15 mouse cellular contexts compared by ENCODE assay signal in genomic region chr10:115332420-115332952, GRCm38 (mm10). TPM values are rescaled to one million over a fixed set of nuclear protein-coding genes. Genes with fewer than 3 reads are reported as not detected.
DNase-seq lines count a peak whose midpoint lies in the region; ATAC-seq and TF ChIP-seq lines count a peak whose summit lies in the region.
"Had no signal": no experiment of that assay in that cellular context is flagged by ENCODE, and none has a peak within 500 bp of the region (broad histone marks: within the 10 kb centered on the region; RNA-seq: fewer than 3 reads in every experiment).

No protein-coding gene starts in this region.

- no peaks in the 10 kb centered on the region for H3K9me3 ChIP-seq in forebrain, embryonic 14.5 days (replicated peaks; ENCODE audit: control insufficient read depth, low read length)
- no peaks in the 10 kb centered on the region for H3K9me3 ChIP-seq in hindbrain, embryonic 12.5 days (replicated peaks)
- H3K9me3 ChIP-seq: forebrain, embryonic 10.5 days; G1E; limb, embryonic 12.5 days had no signal

- in situ Hi-C loops in Patski (cut with MboI; ENCODE audit: low pct_unique_long_range_greater_than_20kb), result no loop called here

- no peaks in the 10 kb centered on the region for H3K79me2 ChIP-seq in C2C12 (ENCODE audit: control insufficient read depth, insufficient read depth)

- H3ac ChIP-seq in C2C12 (ENCODE audit: control insufficient read depth, insufficient read length, low read depth), result peak overlapping the region; percentile 48

- H3K27me3 ChIP-seq in C2C12 (ENCODE audit: control insufficient read depth, insufficient read depth, insufficient read length) (no peaks in the 10 kb centered on the region), Patski (no peaks in the 10 kb centered on the region)
- no peaks in the 10 kb centered on the region for H3K27me3 ChIP-seq in forebrain, embryonic 14.5 days (replicated peaks; ENCODE audit: control insufficient read depth, insufficient read depth, low read length)
- no peaks in the 10 kb centered on the region for H3K27me3 ChIP-seq in hindbrain, embryonic 12.5 days
- H3K27me3 ChIP-seq: limb, embryonic 12.5 days had no signal

- H3K27ac ChIP-seq in forebrain, embryonic 14.5 days (ENCODE audit: low read depth, low read length), result no peak overlapping the region
- H3K27ac ChIP-seq in hindbrain, embryonic 12.5 days, result no peak overlapping the region
- H3K27ac ChIP-seq: forebrain, embryonic 10.5 days; limb, embryonic 12.5 days had no signal

- no peaks in the 10 kb centered on the region for H3K36me3 ChIP-seq in C2C12 (ENCODE audit: control insufficient read depth, insufficient read depth)
- H3K36me3 ChIP-seq in forebrain, embryonic 14.5 days (ENCODE audit: control insufficient read depth, insufficient read depth, low read length), result no peaks in the 10 kb centered on the region
- 0 out of 2 replicates have a peak, but pooled peaks cover 3% of the 10 kb centered on the region for H3K36me3 ChIP-seq in hindbrain, embryonic 12.5 days
- H3K36me3 ChIP-seq: forebrain, embryonic 10.5 days; G1E; limb, embryonic 12.5 days had no signal

- peak; percentile 26 for DNase-seq in gastrocnemius, postnatal 25 days
- DNase-seq in gastrocnemius, postnatal 10 days, result no peak
- DNase-seq in Patski (ENCODE audit: low read depth, low spot score), result peak; percentile 41
- DNase-seq in forebrain, embryonic 14.5 days (ENCODE audit: low spot score), result no peak
- DNase-seq: adrenal gland, adult 8-10 months; cerebellum, adult 8-10 months; kidney, adult 11 months; kidney, postnatal 25 days; right cerebral cortex, postnatal 14 days had no signal

- ATAC-seq in Patski, result peak; percentile 96
- ATAC-seq in inflammation-experienced regulatory T-cells, adult 6 months, result peak; percentile 72
- no peak for ATAC-seq in forebrain, embryonic 14.5 days
- no peak for ATAC-seq in hindbrain, embryonic 12.5 days (ENCODE audit: low FRiP score)

- TF ChIP-seq CTCF in C2C12 (IDR thresholded peaks at IDR 0.05; ENCODE audit: control insufficient read depth, insufficient read depth, insufficient read length) (no peak), Patski (IDR thresholded peaks at IDR 0.05) (no peak)

- 90% methylated on average over 8 of the region's 8 CpGs for WGBS in forebrain, embryonic 14.5 days
- WGBS in hindbrain, embryonic 12.5 days, result 87% methylated on average over 8 of the region's 8 CpGs

- CTCF ChIA-PET in Patski (lab: Charles Lee), result interaction anchor here (2.1 kb wide), 1 partner anchor 9 kb away, joined by 7 read pairs; no protein-coding TSS in a partner anchor

- no peaks in the 10 kb centered on the region for H3K79me3 ChIP-seq in C2C12 (ENCODE audit: low read depth)

- POLR2A ChIA-PET in Patski (lab: Charles Lee), result interaction anchor here (0.8 kb wide), 1 partner anchor 16 kb away, joined by 5 read pairs; the partner anchor contains the start of gene Rab21

- H3K4me2 ChIP-seq in forebrain, embryonic 14.5 days (ENCODE audit: low read length), result no peak overlapping the region
- no peak overlapping the region for H3K4me2 ChIP-seq in hindbrain, embryonic 12.5 days (replicated peaks)
- H3K4me2 ChIP-seq: limb, embryonic 12.5 days had no signal

- H3K9ac ChIP-seq in forebrain, embryonic 14.5 days (ENCODE audit: low read length), result no peak overlapping the region
- H3K9ac ChIP-seq in hindbrain, embryonic 12.5 days, result no peak overlapping the region
- H3K9ac ChIP-seq: limb, embryonic 12.5 days had no signal

- no peak overlapping the region for H3K4me3 ChIP-seq in C2C12 (ENCODE audit: insufficient read depth, poor library complexity, severe bottlenecking)
- no peak overlapping the region for H3K4me3 ChIP-seq in forebrain, embryonic 14.5 days (ENCODE audit: low read depth, low read length)
- no peak overlapping the region for H3K4me3 ChIP-seq in hindbrain, embryonic 12.5 days
- H3K4me3 ChIP-seq: forebrain, embryonic 10.5 days; limb, embryonic 12.5 days had no signal

- no peaks in the 10 kb centered on the region for H3K4me1 ChIP-seq in forebrain, embryonic 14.5 days (ENCODE audit: control insufficient read depth, insufficient read depth, low read length)
- H3K4me1 ChIP-seq in hindbrain, embryonic 12.5 days, result no peaks in the 10 kb centered on the region
- H3K4me1 ChIP-seq: forebrain, embryonic 10.5 days; limb, embryonic 12.5 days had no signal

TF ChIP-seq in C2C12, 6 proteins besides CTCF, POLR2A, EP300 and RAD21:
- TF ChIP-seq MYOG (IDR thresholded peaks at IDR 0.05; ENCODE audit: control insufficient read depth, extremely low read depth, insufficient read length) (no peak), CEBPB (IDR thresholded peaks at IDR 0.05; ENCODE audit: low read depth) (no peak), FOSL1 (IDR thresholded peaks at IDR 0.05; ENCODE audit: insufficient read depth, low read length, poor library complexity, severe bottlenecking) (no peak), MAX (IDR thresholded peaks at IDR 0.05) (peak; percentile 93), MYOD1 (IDR thresholded peaks at IDR 0.05; ENCODE audit: control insufficient read depth, insufficient read length, low read depth) (peak; percentile 59), USF1 (IDR thresholded peaks at IDR 0.05; ENCODE audit: low read depth) (peak; percentile 93)

RNA-seq across cellular contexts. Expression of gene Rab21, which starts 17.1 kb away (rescaled TPM):
- total RNA-seq in gastrocnemius, postnatal 25 days (2021), result 10 to 100 TPM; 42.8 to 43.7 TPM
- total RNA-seq in gastrocnemius, postnatal 10 days (2021), result 10 to 100 TPM; 30.1 to 31.4 TPM
- 22.9 TPM for polyA plus RNA-seq in C2C12 (2012; fragmentation: generic; extraction: Trizol)
- polyA plus RNA-seq in Patski (2021), result 58.2 TPM
- 10 to 100 TPM; 19.2 to 22.6 (median 21.0) TPM for polyA plus RNA-seq in inflammation-experienced regulatory T-cells, adult 6 months (2017; shearing (Covaris generic))
- 9.2 and 10.6 TPM in 2 replicates for polyA plus RNA-seq in forebrain, embryonic 14.5 days (2014; fragmentation: Nextera tagmentation; extraction: Ambion mirVana)
- polyA plus RNA-seq in hindbrain, embryonic 12.5 days (2016; fragmentation: Nextera tagmentation; extraction: Ambion mirVana), result 6.8 and 8.0 TPM in 2 replicates

RNA-seq across cellular contexts. Expression of gene Tmem19, which starts 29.8 kb away (rescaled TPM):
- total RNA-seq in gastrocnemius, postnatal 25 days (2021), result 10 to 100 TPM in 1 of 2 experiments, 1 to 10 TPM in 1; 8.8 to 14.9 TPM
- 10 to 100 TPM; 12.3 to 12.7 TPM for total RNA-seq in gastrocnemius, postnatal 10 days (2021)
- polyA plus RNA-seq in C2C12 (2012; fragmentation: generic; extraction: Trizol) (16.6 TPM), Patski (2021) (29.5 TPM)
- 10 to 100 TPM; 35.8 to 43.5 (median 39.4) TPM for polyA plus RNA-seq in inflammation-experienced regulatory T-cells, adult 6 months (2017; shearing (Covaris generic))
- polyA plus RNA-seq in forebrain, embryonic 14.5 days (2014; fragmentation: Nextera tagmentation; extraction: Ambion mirVana), result 43.6 and 44.9 TPM in 2 replicates
- polyA plus RNA-seq in hindbrain, embryonic 12.5 days (2016; fragmentation: Nextera tagmentation; extraction: Ambion mirVana), result 41.9 and 44.6 TPM in 2 replicates

RNA-seq across cellular contexts. Expression of gene Thap2, which starts 51.8 kb away (rescaled TPM):
- total RNA-seq in gastrocnemius, postnatal 25 days (2021), result 1 to 10 TPM; 6.1 to 7.8 TPM
- 1 to 10 TPM; 4.7 to 6.7 TPM for total RNA-seq in gastrocnemius, postnatal 10 days (2021)
- 4.8 TPM for polyA plus RNA-seq in C2C12 (2012; fragmentation: generic; extraction: Trizol)
- polyA plus RNA-seq in Patski (2021), result 11.5 TPM
- 10 to 100 TPM; 13.6 to 18.7 (median 17.9) TPM for polyA plus RNA-seq in inflammation-experienced regulatory T-cells, adult 6 months (2017; shearing (Covaris generic))
- polyA plus RNA-seq in forebrain, embryonic 14.5 days (2014; fragmentation: Nextera tagmentation; extraction: Ambion mirVana), result 17.9 and 23.5 TPM in 2 replicates
- 34.2 and 38.5 TPM in 2 replicates for polyA plus RNA-seq in hindbrain, embryonic 12.5 days (2016; fragmentation: Nextera tagmentation; extraction: Ambion mirVana)

RNA-seq across cellular contexts. Expression of gene Zfc3h1, which starts 52.3 kb away (rescaled TPM):
- 10 to 100 TPM in 1 of 2 experiments, 1 to 10 TPM in 1; 9.4 to 11.0 TPM for total RNA-seq in gastrocnemius, postnatal 25 days (2021)
- total RNA-seq in gastrocnemius, postnatal 10 days (2021), result 10 to 100 TPM; 13.7 to 20.2 TPM
- polyA plus RNA-seq in C2C12 (2012; fragmentation: generic; extraction: Trizol) (5.9 TPM), Patski (2021) (36.8 TPM)
- 10 to 100 TPM; 25.6 to 37.1 (median 33.7) TPM for polyA plus RNA-seq in inflammation-experienced regulatory T-cells, adult 6 months (2017; shearing (Covaris generic))
- polyA plus RNA-seq in forebrain, embryonic 14.5 days (2014; fragmentation: Nextera tagmentation; extraction: Ambion mirVana), result 16.8 and 18.6 TPM in 2 replicates
- 26.3 and 28.2 TPM in 2 replicates for polyA plus RNA-seq in hindbrain, embryonic 12.5 days (2016; fragmentation: Nextera tagmentation; extraction: Ambion mirVana)

Comparison
In these comparisons a context has a peak if more than half of its experiments do, and no peak if none do; other contexts are left out.
1. DNase-seq: peak in gastrocnemius, postnatal 25 days (single experiment) and Patski (single experiment); none in gastrocnemius, postnatal 10 days (single experiment) and forebrain, embryonic 14.5 days (single experiment).
2. ATAC-seq: peak in Patski (single experiment) and inflammation-experienced regulatory T-cells, adult 6 months (single experiment); none in forebrain, embryonic 14.5 days (single experiment) and hindbrain, embryonic 12.5 days (single experiment).